ENCODE assay signal across 8 mouse cellular contexts in genomic region chr11:78791582-78791981, GRCm38 (mm10). TPM values are rescaled to one million over a fixed set of nuclear protein-coding genes. Genes with fewer than 3 reads are reported as not detected.
DNase-seq lines count a peak whose midpoint lies in the region; ATAC-seq and TF ChIP-seq lines count a peak whose summit lies in the region.

No protein-coding gene starts in this region.

- H3K27ac ChIP-seq in hindbrain, embryonic 14.5 days = peak overlapping the region; percentile 70
- H3K27ac ChIP-seq in hindbrain, embryonic 11.5 days (ENCODE audit: low read depth, low read length) = no peak overlapping the region
- peak overlapping the region; percentile 80 for H3K27ac ChIP-seq in kidney, embryonic 16.5 days (ENCODE audit: low read length)
- H3K27ac ChIP-seq in stomach, postnatal 0 days (replicated peaks) = no peak overlapping the region

- 34% methylated on average over 4 of the region's 4 CpGs for WGBS in hindbrain, embryonic 14.5 days
- 74% methylated on average over 4 of the region's 4 CpGs for WGBS in hindbrain, embryonic 11.5 days
- WGBS in kidney, embryonic 16.5 days = 26% methylated on average over 4 of the region's 4 CpGs
- WGBS in stomach, postnatal 0 days = 33% methylated on average over 4 of the region's 4 CpGs

- no peak overlapping the region for H3K9ac ChIP-seq in hindbrain, embryonic 14.5 days
- no peak overlapping the region for H3K9ac ChIP-seq in hindbrain, embryonic 11.5 days (ENCODE audit: low read depth, low read length)
- H3K9ac ChIP-seq in kidney, embryonic 16.5 days (replicated peaks; ENCODE audit: low read length) = 0 out of 2 replicates have a peak overlapping the region, but pooled peaks have one; percentile 24
- no peak overlapping the region for H3K9ac ChIP-seq in stomach, postnatal 0 days (ENCODE audit: low read length)

- no peak for TF ChIP-seq CTCF in stomach, postnatal 0 days (IDR thresholded peaks at IDR 0.05; ENCODE audit: low read depth)

- no peak overlapping the region for H3K4me3 ChIP-seq in hindbrain, embryonic 14.5 days (replicated peaks; ENCODE audit: low read length)
- H3K4me3 ChIP-seq in hindbrain, embryonic 11.5 days (ENCODE audit: low read depth, low read length) = no peak overlapping the region
- no peak overlapping the region for H3K4me3 ChIP-seq in kidney, embryonic 16.5 days (ENCODE audit: low read length)
- H3K4me3 ChIP-seq in stomach, postnatal 0 days (ENCODE audit: low read depth, low read length) = no peak overlapping the region

- H3K36me3 ChIP-seq in hindbrain, embryonic 14.5 days (replicated peaks; ENCODE audit: control insufficient read depth, insufficient read depth) = no peaks in the 10 kb centered on the region
- no peaks in the 10 kb centered on the region for H3K36me3 ChIP-seq in hindbrain, embryonic 11.5 days (ENCODE audit: control insufficient read depth, insufficient read depth, low read length)
- no peaks in the 10 kb centered on the region for H3K36me3 ChIP-seq in kidney, embryonic 16.5 days (ENCODE audit: insufficient read depth, low read length)
- no peaks in the 10 kb centered on the region for H3K36me3 ChIP-seq in stomach, postnatal 0 days (ENCODE audit: control insufficient read depth, insufficient read depth, low read length)

- H3K27me3 ChIP-seq in hindbrain, embryonic 14.5 days (ENCODE audit: control insufficient read depth, insufficient read depth, low read length) = no peaks in the 10 kb centered on the region
- no peaks in the 10 kb centered on the region; the same call in 1 of the 2 replicates for H3K27me3 ChIP-seq in hindbrain, embryonic 11.5 days (ENCODE audit: control insufficient read depth, insufficient read depth, low read length)
- no peaks in the 10 kb centered on the region for H3K27me3 ChIP-seq in kidney, embryonic 16.5 days (ENCODE audit: insufficient read depth, low read length)
- no peaks in the 10 kb centered on the region for H3K27me3 ChIP-seq in stomach, postnatal 0 days (ENCODE audit: control insufficient read depth, insufficient read depth, low read length)

- peak; percentile 43; the same call in 1 of the 2 replicates for ATAC-seq in hindbrain, embryonic 14.5 days (ENCODE audit: low FRiP score)
- no peak for ATAC-seq in hindbrain, embryonic 11.5 days (ENCODE audit: low FRiP score)
- peak; percentile 44; the same call in 1 of the 2 replicates for ATAC-seq in kidney, embryonic 16.5 days (ENCODE audit: low FRiP score, low TSS enrichment)
- peak; percentile 71 for ATAC-seq in stomach, postnatal 0 days (ENCODE audit: low FRiP score, low TSS enrichment)

- H3K4me2 ChIP-seq in hindbrain, embryonic 14.5 days (replicated peaks) = peak overlapping the region; percentile 17; the same call in 1 of the 2 replicates
- no peak overlapping the region for H3K4me2 ChIP-seq in hindbrain, embryonic 11.5 days (replicated peaks; ENCODE audit: low read depth, low read length)
- no peak overlapping the region for H3K4me2 ChIP-seq in kidney, embryonic 16.5 days (replicated peaks; ENCODE audit: low read depth, low read length)
- H3K4me2 ChIP-seq in stomach, postnatal 0 days (replicated peaks; ENCODE audit: low read depth) = no peak overlapping the region

- peaks cover 18% of the 10 kb centered on the region for H3K4me1 ChIP-seq in hindbrain, embryonic 14.5 days (replicated peaks; ENCODE audit: control insufficient read depth, insufficient read depth, low read length)
- H3K4me1 ChIP-seq in hindbrain, embryonic 11.5 days (replicated peaks; ENCODE audit: control insufficient read depth, insufficient read depth, low read length) = 0 out of 2 replicates have a peak, but pooled peaks cover 3% of the 10 kb centered on the region
- H3K4me1 ChIP-seq in kidney, embryonic 16.5 days (ENCODE audit: insufficient read depth, low read length) = peaks cover 14% of the 10 kb centered on the region; the same call in 1 of the 2 replicates
- no peaks in the 10 kb centered on the region; the same call in 1 of the 2 replicates for H3K4me1 ChIP-seq in stomach, postnatal 0 days (replicated peaks; ENCODE audit: control insufficient read depth, insufficient read depth)

- no peaks in the 10 kb centered on the region for H3K9me3 ChIP-seq in hindbrain, embryonic 14.5 days (ENCODE audit: control insufficient read depth, low read length)
- H3K9me3 ChIP-seq in hindbrain, embryonic 11.5 days (ENCODE audit: control insufficient read depth, low read length) = no peaks in the 10 kb centered on the region
- no peaks in the 10 kb centered on the region for H3K9me3 ChIP-seq in kidney, embryonic 16.5 days (ENCODE audit: low read length)
- no peaks in the 10 kb centered on the region for H3K9me3 ChIP-seq in stomach, postnatal 0 days (ENCODE audit: control insufficient read depth, low read length)

- DNase-seq in hindbrain, embryonic 14.5 days (ENCODE audit: low spot score) = peak; percentile 72
- DNase-seq in hindbrain, embryonic 11.5 days (ENCODE audit: low spot score) = no peak
- DNase-seq in adrenal gland, postnatal 4 days (ENCODE audit: low spot score in 2 of 2) = peak; percentile 56 to 76
- peak; percentile 28 for DNase-seq in gastrocnemius, postnatal 25 days
- DNase-seq in lung, postnatal 25 days (ENCODE audit: low spot score) = peak; percentile 60
- DNase-seq in stomach, postnatal 0 days (ENCODE audit: low spot score) = peak; percentile 54
- no peak for DNase-seq in B cell, adult 2 months

- TF ChIP-seq EP300 in stomach, postnatal 0 days (optimal IDR thresholded peaks at IDR 0.05) = no peak

RNA-seq across cellular contexts. Expression of gene Lyrm9, which starts 34.8 kb away (rescaled TPM):
- polyA plus RNA-seq in hindbrain, embryonic 14.5 days (2014; fragmentation: Nextera tagmentation; extraction: Ambion mirVana) = 32.3 and 35.7 TPM in 2 replicates
- 16.6 and 19.8 TPM in 2 replicates for polyA plus RNA-seq in hindbrain, embryonic 11.5 days (2014; fragmentation: Nextera tagmentation; extraction: Ambion mirVana)
- total RNA-seq in adrenal gland, postnatal 4 days (2021) = 10 to 100 TPM; 24.2 to 28.6 TPM
- 10 to 100 TPM; 10.8 to 14.5 TPM for total RNA-seq in gastrocnemius, postnatal 25 days (2021)
- 21.1 TPM in 2 replicates for polyA plus RNA-seq in kidney, embryonic 16.5 days (2015; fragmentation: Nextera tagmentation; extraction: Ambion mirVana)
- polyA plus RNA-seq in stomach, postnatal 0 days (2015; fragmentation: Nextera tagmentation; extraction: Ambion mirVana) = 19.5 and 20.1 TPM in 2 replicates

RNA-seq across cellular contexts. Expression of gene Ccnq, which starts 40.1 kb away (rescaled TPM):
- polyA plus RNA-seq in hindbrain, embryonic 14.5 days (2014; fragmentation: Nextera tagmentation; extraction: Ambion mirVana) = 31.8 and 32.0 TPM in 2 replicates
- polyA plus RNA-seq in hindbrain, embryonic 11.5 days (2014; fragmentation: Nextera tagmentation; extraction: Ambion mirVana) = 32.3 and 33.2 TPM in 2 replicates
- total RNA-seq in adrenal gland, postnatal 4 days (2021) = 10 to 100 TPM; 46.8 to 50.9 TPM
- 1 to 10 TPM; 9.5 to 10.0 TPM for total RNA-seq in gastrocnemius, postnatal 25 days (2021)
- 44.1 and 47.0 TPM in 2 replicates for polyA plus RNA-seq in kidney, embryonic 16.5 days (2015; fragmentation: Nextera tagmentation; extraction: Ambion mirVana)
- polyA plus RNA-seq in stomach, postnatal 0 days (2015; fragmentation: Nextera tagmentation; extraction: Ambion mirVana) = 30.4 and 31.8 TPM in 2 replicates

Comparison
In these comparisons a context has a peak if more than half of its experiments do, and no peak if none do; other contexts are left out.
1. DNase-seq: peak in hindbrain, embryonic 14.5 days (single experiment), adrenal gland, postnatal 4 days (2 of 2), gastrocnemius, postnatal 25 days (single experiment), lung, postnatal 25 days (single experiment) and stomach, postnatal 0 days (single experiment); none in hindbrain, embryonic 11.5 days (single experiment) and B cell, adult 2 months (0 of 2).
2. H3K27ac ChIP-seq: peak in hindbrain, embryonic 14.5 days (single experiment) and kidney, embryonic 16.5 days (single experiment); none in hindbrain, embryonic 11.5 days (single experiment) and stomach, postnatal 0 days (single experiment).